Mouse (Mus musculus) stomach, postnatal 0 days (tissue): ENCODE measurements around the gene Gmds.

ENCODE experiments used
- CTCF ChIP-seq: IDR thresholded peaks from 2 replicates; pipeline ENCODE4 v1.5.1; 2016; ENCODE audit warnings: antibody characterized with exemption, low read depth, mild to moderate bottlenecking, moderate library complexity
- EP300 ChIP-seq: optimal IDR thresholded peaks from 2 replicates; pipeline ENCODE3; 2016; ENCODE audit warnings: antibody characterized with exemption

DNA sequence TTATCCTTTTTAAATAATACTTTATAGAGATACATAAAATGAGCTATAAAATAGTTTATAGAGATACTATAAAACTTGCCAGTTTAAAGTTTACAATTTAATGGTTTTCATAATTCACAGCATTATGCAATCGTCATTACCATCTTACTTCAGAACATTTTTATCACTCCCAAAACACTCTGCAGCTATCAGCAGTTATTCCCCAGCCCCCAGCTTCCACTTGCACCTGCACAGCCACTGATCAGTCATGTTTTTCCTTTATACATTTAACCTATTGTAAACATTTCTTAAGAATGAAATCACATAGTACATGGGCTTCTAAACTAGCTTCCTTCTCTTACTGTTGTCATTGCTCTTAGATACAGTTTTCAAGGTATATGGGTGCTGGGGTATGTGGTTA is 208.6 kb downstream of the Gmds start:
- no peak for TF ChIP-seq EP300
- TF ChIP-seq CTCF = no peak
